Mouse (Mus musculus) brain, adult 10 weeks (tissue): ENCODE measurements around the gene Gng8. TPM values are rescaled to one million over a fixed set of nuclear protein-coding genes. Genes with fewer than 3 reads are reported as not detected.

ENCODE experiments used
- polyA plus RNA-seq: library from polyadenylated mRNA; stranded (reverse); fragments of 350-450 nt; fragmentation: Illumina TruSeq; extraction: RNeasy Lipid Tissue Mini Kit (QIAGEN cat#74804); gene quantifications from one replicate; pipeline ENCODE4 v1.2.3, GENCODE M21; 2015; ENCODE audit warnings: low read depth, low replicate concordance

Gng8 gene
- polyA plus RNA-seq: 5.7 TPM

DNA sequence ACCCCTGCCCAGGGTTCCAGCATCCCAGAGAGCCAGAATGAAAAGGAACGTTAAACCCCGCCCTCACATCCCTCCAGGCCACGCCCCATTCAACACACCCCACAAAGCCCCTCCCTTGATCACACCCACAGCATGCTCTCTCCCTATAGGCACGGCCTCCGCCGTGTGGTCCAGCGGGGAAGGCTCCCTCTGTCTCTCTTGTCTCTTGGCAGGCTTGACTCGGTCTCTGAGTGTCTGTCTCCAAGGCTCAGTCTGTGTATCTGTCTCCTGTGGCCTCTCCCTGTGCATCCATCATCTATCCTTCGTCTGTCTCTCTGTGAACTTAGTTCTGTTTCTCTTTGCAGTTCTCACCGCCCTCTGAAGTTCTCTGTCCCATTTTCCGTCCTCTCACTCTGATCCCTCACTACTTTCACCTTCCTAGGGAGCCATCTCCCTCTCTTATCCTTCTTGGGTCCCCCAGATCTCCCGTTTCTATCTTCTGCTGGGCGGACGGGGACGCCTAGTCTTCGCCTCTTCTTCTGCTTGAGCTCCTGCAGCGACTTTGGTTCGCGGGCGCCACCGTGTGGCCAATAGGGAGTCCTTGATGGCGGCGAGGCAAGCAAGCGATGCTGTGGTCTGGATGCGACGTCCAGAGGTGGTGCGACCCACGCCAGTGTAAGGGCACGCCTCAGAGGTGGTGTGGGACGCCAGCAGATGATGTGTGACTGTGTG, at the start of gene Gng8:
Gene Gng8, plus strand, starts transcription at position 146 of the 711 bp plus-strand sequence.

DNA sequence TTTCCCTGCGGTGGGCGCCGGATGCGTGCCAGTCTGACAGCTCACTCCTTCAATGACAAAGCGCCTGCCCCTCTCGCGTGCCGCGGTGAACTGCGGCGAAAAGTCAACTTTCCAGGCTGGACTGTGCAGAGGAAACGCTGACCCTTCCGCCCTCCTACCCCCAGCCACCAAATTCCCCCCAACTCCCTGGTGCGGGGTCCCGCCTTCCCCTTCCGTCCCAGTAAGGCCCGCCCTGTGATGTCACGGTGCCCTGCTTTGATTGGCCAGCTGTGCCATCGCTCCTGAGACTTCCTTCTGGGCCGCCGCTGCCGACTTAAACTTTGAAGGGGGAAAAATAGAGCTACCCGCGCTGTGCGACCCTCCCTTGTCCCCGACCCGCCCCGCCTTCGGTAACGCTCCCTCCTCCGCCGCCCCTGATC, 48.9 kb upstream of the Gng8 start, which contains the start of gene Prkd2:
Gene Prkd2, plus strand, starts transcription at position 258 of the 419 bp plus-strand sequence.

DNA sequence AGATGAGACGGTGACA, 16.5 kb upstream of the Gng8 start, which contains the start of gene Dact3:
Gene Dact3, plus strand, starts transcription at position 8 of the 16 bp plus-strand sequence.

DNA sequence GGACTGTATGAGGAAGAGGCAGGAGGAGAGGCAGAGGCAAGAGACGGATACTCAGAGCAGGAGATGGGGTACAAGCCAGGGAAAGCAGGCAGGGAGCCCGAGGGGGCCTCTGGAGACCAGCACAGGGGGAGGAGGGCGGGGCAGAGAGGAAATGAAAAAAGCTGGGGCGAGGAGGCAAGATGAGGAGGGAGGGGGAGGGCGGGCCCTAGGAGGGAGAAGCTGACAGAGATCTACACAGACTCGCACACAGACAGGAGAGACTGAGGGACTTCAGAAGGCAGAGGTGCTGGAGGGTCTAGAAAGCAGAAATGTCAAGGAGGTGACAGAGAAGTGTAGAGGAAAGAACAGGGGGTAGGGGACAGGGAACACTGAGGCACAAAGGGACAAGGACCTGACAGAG, 14.7 kb downstream of the Gng8 start, which contains the start of gene Ptgir:
Gene Ptgir, plus strand, starts transcription at position 210 of the 400 bp plus-strand sequence.

DNA sequence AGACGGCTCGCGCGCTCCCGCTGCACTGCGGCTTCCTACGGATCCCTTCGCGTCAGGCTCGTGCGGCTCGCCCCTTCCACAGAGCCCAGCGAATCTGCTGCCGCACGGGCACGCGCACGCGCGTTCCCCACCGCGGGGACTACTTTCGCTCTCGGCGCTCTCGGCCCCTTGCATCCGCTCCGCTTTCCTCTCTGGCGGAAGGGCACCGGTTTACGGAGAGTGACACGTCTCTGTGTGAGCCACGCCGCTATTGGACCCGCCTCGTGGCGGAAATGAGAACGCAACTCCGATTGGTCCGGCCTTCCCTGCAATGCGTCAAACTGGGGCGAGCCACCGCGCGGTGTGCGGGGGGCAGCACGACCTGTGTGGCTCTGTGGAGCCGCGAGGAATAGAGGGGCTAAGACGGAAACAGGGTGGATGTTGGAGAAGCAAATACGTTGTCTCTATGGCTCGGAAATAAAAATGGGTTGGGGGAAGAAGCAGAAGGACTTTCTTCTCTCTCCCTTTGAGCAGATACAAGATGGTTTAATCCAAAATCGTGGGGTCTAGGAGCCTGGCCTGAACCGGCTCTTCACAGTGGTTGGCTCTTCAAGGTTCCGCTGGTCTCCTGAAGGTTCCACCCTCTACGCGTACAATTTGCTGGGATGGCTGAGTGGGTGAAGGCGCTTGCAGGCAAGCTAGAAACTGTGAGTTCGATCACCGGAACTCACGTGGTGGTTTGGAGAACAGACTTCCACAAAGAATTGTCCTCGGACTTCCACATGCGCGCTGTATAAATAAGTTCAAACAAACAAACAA, 32.6 kb downstream of the Gng8 start, which contains the start of gene Calm3:
Gene Calm3, minus strand, starts transcription at position 78 of the 798 bp plus-strand sequence.

DNA sequence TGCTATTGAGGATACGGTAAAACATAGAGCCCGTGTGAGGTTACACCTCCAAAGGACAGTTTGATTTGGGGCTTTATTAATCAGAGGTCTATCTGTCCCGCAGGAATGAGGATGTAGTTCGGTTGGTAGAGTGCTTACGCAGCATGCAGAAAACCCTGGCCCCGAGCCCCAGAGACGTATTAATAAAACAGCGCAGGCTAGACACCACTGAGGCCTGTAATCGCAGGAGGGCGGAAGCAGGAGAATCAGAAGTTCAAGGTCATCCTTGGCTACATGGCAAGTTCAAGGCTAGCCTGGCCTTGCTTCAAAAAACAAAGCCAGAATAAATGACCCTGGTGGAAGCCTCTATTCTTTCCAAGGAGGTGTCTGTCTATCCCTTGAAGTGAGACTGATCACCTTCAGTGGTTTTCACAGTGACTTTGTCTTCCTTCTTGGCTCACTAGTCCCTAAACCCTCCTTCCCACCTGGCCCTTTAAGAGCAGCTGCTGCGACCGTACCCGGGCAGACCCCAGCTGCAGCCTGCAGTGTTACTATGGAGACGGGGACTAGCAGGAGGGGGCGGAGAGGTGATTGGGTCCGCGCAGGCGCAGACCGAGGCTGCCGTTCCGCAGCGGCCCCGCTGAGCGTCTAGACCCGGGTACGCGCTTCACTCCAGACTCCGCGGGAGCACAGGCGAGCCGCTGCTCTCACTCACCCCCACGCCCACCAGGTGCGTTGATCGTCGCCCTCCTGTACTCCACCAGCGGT, 52.6 kb downstream of the Gng8 start, which contains the start of gene Pnmal2:
Gene Pnmal2, plus strand, starts transcription at position 622 of the 747 bp plus-strand sequence.

Other genes with a start within 250 kb of the Gng8 start
- gene Ceacam15, start 216.1 kb upstream of the Gng8 start, polyA plus RNA-seq: not detected
- gene Ceacam9, start 169.9 kb upstream of the Gng8 start, polyA plus RNA-seq: 0.55 TPM
- 421 TPM for gene Ap2s1, start 153.4 kb upstream of the Gng8 start, polyA plus RNA-seq
- gene Slc1a5, start 110.4 kb upstream of the Gng8 start, polyA plus RNA-seq: 2.6 TPM
- 165 TPM for gene Strn4, start 75.9 kb upstream of the Gng8 start, polyA plus RNA-seq
- gene Fkrp, start 75.1 kb upstream of the Gng8 start, polyA plus RNA-seq: 36.4 TPM
- 4.0 TPM for gene Prkd2, start 48.9 kb upstream of the Gng8 start, polyA plus RNA-seq
- 69.7 TPM for gene Dact3, start 16.5 kb upstream of the Gng8 start, polyA plus RNA-seq
- not detected for gene Ptgir, start 14.7 kb downstream of the Gng8 start, polyA plus RNA-seq
- 1,467 TPM for gene Calm3, start 32.3 kb downstream of the Gng8 start, polyA plus RNA-seq
- gene Pnmal2, start 52.9 kb downstream of the Gng8 start, polyA plus RNA-seq: 160 TPM
- gene Pnmal1, start 67.9 kb downstream of the Gng8 start, polyA plus RNA-seq: 101 TPM
- gene Gm42372, start 91.3 kb downstream of the Gng8 start, polyA plus RNA-seq: 64.6 TPM
- 1.8 TPM for gene Ccdc8, start 100.9 kb downstream of the Gng8 start, polyA plus RNA-seq
- 131 TPM for gene Ppp5c, start 136.1 kb downstream of the Gng8 start, polyA plus RNA-seq
- 0.97 TPM for gene Hif3a, start 170.6 kb downstream of the Gng8 start, polyA plus RNA-seq
- 3.4 TPM for gene Psg16, start 182.3 kb downstream of the Gng8 start, polyA plus RNA-seq